In genomic region chr10:118778656-118779055, GRCm38 (mm10) we compare ENCODE assay signal across 26 mouse cellular contexts.
A peak's percentile ranks its signal among the peaks of the same experiment; 100 is the strongest.
DNase-seq lines count a peak whose midpoint lies in the region; ATAC-seq and TF ChIP-seq lines count a peak whose summit lies in the region.
"Had no signal": no experiment of that assay in that cellular context is flagged by ENCODE, and none has a peak within 500 bp of the region (broad histone marks: within the 10 kb centered on the region; RNA-seq: fewer than 3 reads in every experiment).

No protein-coding gene starts in this region.

- no peak for TF ChIP-seq POLR2A in bone marrow, adult 2 months (IDR thresholded peaks at IDR 0.05; ENCODE audit: borderline replicate concordance, control insufficient read depth, low read depth, low read length)
- TF ChIP-seq POLR2A in cerebellum, adult 2 months (IDR thresholded peaks at IDR 0.05; ENCODE audit: borderline replicate concordance, insufficient read depth, low read length), result no peak

- H3K9ac ChIP-seq in liver, postnatal 0 days (replicated peaks), result no peak overlapping the region
- H3K9ac ChIP-seq: forebrain, embryonic 13.5 days; heart, embryonic 12.5 days; heart, embryonic 15.5 days; hindbrain, embryonic 13.5 days had no signal

- no peak for DNase-seq in liver, postnatal 0 days
- DNase-seq in liver, result no peak
- DNase-seq in MN1 (ENCODE audit: low spot score), result no peak
- no peak for DNase-seq in cerebellum, adult 2 months
- DNase-seq: adrenal gland, postnatal 10 days; adrenal gland, postnatal 36 days; cerebellum, adult 11 months; cerebellum, adult 8-10 months; cerebellum, postnatal 10 days; cerebellum, postnatal 36 days; gastrocnemius, postnatal 14 days; heart, adult 18-20 months; heart, postnatal 10 days; heart, postnatal 36 days had no signal

- H3K4me3 ChIP-seq in liver, postnatal 0 days (ENCODE audit: low read depth, low read length), result no peak overlapping the region
- no peak overlapping the region for H3K4me3 ChIP-seq in bone marrow, adult 2 months (replicated peaks; ENCODE audit: control insufficient read depth, low read depth, low read length)
- H3K4me3 ChIP-seq in cerebellum, adult 2 months (replicated peaks; ENCODE audit: insufficient read depth, low read depth, low read length), result no peak overlapping the region
- H3K4me3 ChIP-seq: forebrain, embryonic 10.5 days; forebrain, embryonic 13.5 days; heart, embryonic 12.5 days; heart, embryonic 15.5 days; hindbrain, embryonic 10.5 days; hindbrain, embryonic 13.5 days had no signal

- peak; percentile 19; the same call in 1 of the 2 replicates for ATAC-seq in liver, postnatal 0 days
- ATAC-seq in megakaryocyte, adult 5-6 weeks (ENCODE audit: poor library complexity, severe bottlenecking), result peak; percentile 92
- ATAC-seq in neutrophil, adult 5-6 weeks (ENCODE audit: extremely low read depth, insufficient number of reproducible peaks, low FRiP score, poor library complexity, severe bottlenecking), result peak; percentile 94
- ATAC-seq: forebrain, embryonic 13.5 days; forebrain, embryonic 16.5 days; hindbrain, embryonic 16.5 days; Patski had no signal

- no peak for TF ChIP-seq CTCF in liver, postnatal 0 days (IDR thresholded peaks at IDR 0.05; ENCODE audit: low read depth)
- TF ChIP-seq CTCF in bone marrow, adult 2 months (IDR thresholded peaks at IDR 0.05; ENCODE audit: control insufficient read depth, insufficient read depth, low read length), result no peak
- no peak for TF ChIP-seq CTCF in cerebellum, adult 2 months (IDR thresholded peaks at IDR 0.05; ENCODE audit: borderline replicate concordance, insufficient read depth, low read depth, low read length)

- H3K4me2 ChIP-seq in liver, postnatal 0 days (ENCODE audit: low read depth, low read length), result no peak overlapping the region
- H3K4me2 ChIP-seq: forebrain, embryonic 13.5 days; heart, embryonic 12.5 days; heart, embryonic 15.5 days; hindbrain, embryonic 13.5 days had no signal

- H3K36me3 ChIP-seq in liver, postnatal 0 days (replicated peaks; ENCODE audit: insufficient read depth, low read length), result no peaks in the 10 kb centered on the region
- H3K36me3 ChIP-seq: forebrain, embryonic 10.5 days; heart, embryonic 12.5 days; heart, embryonic 15.5 days; hindbrain, embryonic 10.5 days; hindbrain, embryonic 13.5 days had no signal

- no peak for TF ChIP-seq EP300 in liver, postnatal 0 days (IDR thresholded peaks at IDR 0.05; ENCODE audit: low read depth)

- no peaks in the 10 kb centered on the region for H3K4me1 ChIP-seq in liver, postnatal 0 days (ENCODE audit: insufficient read depth)
- H3K4me1 ChIP-seq in bone marrow, adult 2 months (ENCODE audit: control insufficient read depth, insufficient read depth, low read length), result peaks cover 2% of the 10 kb centered on the region; the same call in 1 of the 2 replicates
- no peaks in the 10 kb centered on the region for H3K4me1 ChIP-seq in cerebellum, adult 2 months (ENCODE audit: control insufficient read depth, insufficient read depth, low read length)
- H3K4me1 ChIP-seq: forebrain, embryonic 10.5 days; hindbrain, embryonic 10.5 days had no signal

- no peaks in the 10 kb centered on the region for H3K27me3 ChIP-seq in liver, postnatal 0 days (ENCODE audit: insufficient read depth, low read length)
- H3K27me3 ChIP-seq in cerebellum, adult 2 months (ENCODE audit: control insufficient read depth, insufficient read depth, low read length), result no peaks in the 10 kb centered on the region; the same call in 1 of the 2 replicates
- H3K27me3 ChIP-seq: forebrain, embryonic 13.5 days; heart, embryonic 12.5 days; heart, embryonic 15.5 days; hindbrain, embryonic 13.5 days; Patski had no signal

- no peaks in the 10 kb centered on the region for H3K9me3 ChIP-seq in liver, postnatal 0 days (ENCODE audit: low read length)
- H3K9me3 ChIP-seq: forebrain, embryonic 10.5 days; forebrain, embryonic 13.5 days; heart, embryonic 12.5 days; heart, embryonic 15.5 days; hindbrain, embryonic 10.5 days; hindbrain, embryonic 13.5 days had no signal

- no peak overlapping the region for H3K27ac ChIP-seq in liver, postnatal 0 days (ENCODE audit: low read depth)
- peak overlapping the region; percentile 15; the same call in 1 of the 2 replicates for H3K27ac ChIP-seq in bone marrow, adult 2 months (ENCODE audit: control insufficient read depth, insufficient read depth, low read depth, low read length, poor library complexity)
- H3K27ac ChIP-seq in cerebellum, adult 2 months (ENCODE audit: insufficient read depth, low read length), result no peak overlapping the region
- H3K27ac ChIP-seq: forebrain, embryonic 10.5 days; forebrain, embryonic 13.5 days; heart, embryonic 15.5 days; hindbrain, embryonic 10.5 days; hindbrain, embryonic 13.5 days had no signal

- 74% methylated on average over 10 of the region's 10 CpGs for WGBS in liver, postnatal 0 days (ENCODE audit: insufficient replicate concordance)
- WGBS in bone marrow, adult 2 months, result 50% methylated on average over 10 of the region's 10 CpGs
- 96% methylated on average over 10 of the region's 10 CpGs for WGBS in cerebellum, adult 2 months

Comparison
In these comparisons a context has a peak if more than half of its experiments do, and no peak if none do; other contexts are left out.
1. ATAC-seq: peak in every context shown above with its lines; median percentile 94 in neutrophil, adult 5-6 weeks; 92 in megakaryocyte, adult 5-6 weeks; 19 in liver, postnatal 0 days.